10 mouse cellular contexts compared by ENCODE assay signal in genomic region chr9:103524600-103524999, GRCm38 (mm10). TPM values are rescaled to one million over a fixed set of nuclear protein-coding genes. Genes with fewer than 3 reads are reported as not detected.
A peak's percentile ranks its signal among the peaks of the same experiment; 100 is the strongest.
DNase-seq lines count a peak whose midpoint lies in the region; ATAC-seq lines count a peak whose summit lies in the region.
"Had no signal": no experiment of that assay in that cellular context is flagged by ENCODE, and none has a peak within 500 bp of the region (broad histone marks: within the 10 kb centered on the region; RNA-seq: fewer than 3 reads in every experiment).

No protein-coding gene starts in this region.

- WGBS in embryonic facial prominence, embryonic 13.5 days = 16% methylated on average over 5 of the region's 5 CpGs
- 16% methylated on average over 5 of the region's 5 CpGs for WGBS in hindbrain, embryonic 16.5 days
- 19% methylated on average over 5 of the region's 5 CpGs for WGBS in neural tube, embryonic 11.5 days

- H3K27me3 ChIP-seq in embryonic facial prominence, embryonic 13.5 days = no peaks in the 10 kb centered on the region
- no peaks in the 10 kb centered on the region for H3K27me3 ChIP-seq in hindbrain, embryonic 16.5 days (replicated peaks; ENCODE audit: control insufficient read depth, insufficient read depth, low read length)
- no peaks in the 10 kb centered on the region for H3K27me3 ChIP-seq in neural tube, embryonic 11.5 days (ENCODE audit: control insufficient read depth, insufficient read depth, low read length)

- peaks cover 20% of the 10 kb centered on the region for H3K4me1 ChIP-seq in embryonic facial prominence, embryonic 13.5 days
- H3K4me1 ChIP-seq in hindbrain, embryonic 16.5 days (ENCODE audit: control insufficient read depth, insufficient read depth, low read depth, low read length) = peaks cover 12% of the 10 kb centered on the region
- H3K4me1 ChIP-seq in neural tube, embryonic 11.5 days (ENCODE audit: control insufficient read depth, insufficient read depth, low read length) = peaks cover 26% of the 10 kb centered on the region

- H3K9me3 ChIP-seq in embryonic facial prominence, embryonic 13.5 days = no peaks in the 10 kb centered on the region
- no peaks in the 10 kb centered on the region for H3K9me3 ChIP-seq in hindbrain, embryonic 16.5 days (ENCODE audit: control insufficient read depth, low read length)
- H3K9me3 ChIP-seq in neural tube, embryonic 11.5 days (ENCODE audit: control insufficient read depth, low read length) = no peaks in the 10 kb centered on the region

- ATAC-seq in embryonic facial prominence, embryonic 13.5 days (ENCODE audit: insufficient number of reproducible peaks, insufficient read depth, low FRiP score, low TSS enrichment, low read depth) = no peak
- ATAC-seq in hindbrain, embryonic 16.5 days = 0 out of 2 replicates have a peak, but pooled peaks have one; percentile 60
- peak; percentile 71 for ATAC-seq in neural tube, embryonic 11.5 days (ENCODE audit: insufficient read depth, low FRiP score, low TSS enrichment)
- ATAC-seq: Patski had no signal

- H3K9ac ChIP-seq in embryonic facial prominence, embryonic 13.5 days = no peak overlapping the region
- no peak overlapping the region for H3K9ac ChIP-seq in hindbrain, embryonic 16.5 days (ENCODE audit: low read depth, low read length)
- no peak overlapping the region for H3K9ac ChIP-seq in neural tube, embryonic 11.5 days (ENCODE audit: low read length)

- no peak overlapping the region for H3K27ac ChIP-seq in embryonic facial prominence, embryonic 13.5 days
- H3K27ac ChIP-seq in hindbrain, embryonic 16.5 days (ENCODE audit: low read depth, low read length) = no peak overlapping the region
- no peak overlapping the region for H3K27ac ChIP-seq in neural tube, embryonic 11.5 days (ENCODE audit: low read depth, low read length)

- H3K36me3 ChIP-seq in embryonic facial prominence, embryonic 13.5 days = no peaks in the 10 kb centered on the region
- no peaks in the 10 kb centered on the region for H3K36me3 ChIP-seq in hindbrain, embryonic 16.5 days (ENCODE audit: control insufficient read depth, insufficient read depth, low read length)
- H3K36me3 ChIP-seq in neural tube, embryonic 11.5 days (ENCODE audit: control insufficient read depth, insufficient read depth, low read length) = no peaks in the 10 kb centered on the region

- H3K4me2 ChIP-seq in embryonic facial prominence, embryonic 13.5 days = peak overlapping the region; percentile 22; the same call in 1 of the 2 replicates
- H3K4me2 ChIP-seq in hindbrain, embryonic 16.5 days (ENCODE audit: low read length) = no peak overlapping the region
- H3K4me2 ChIP-seq in neural tube, embryonic 11.5 days (ENCODE audit: low read depth) = no peak overlapping the region

- peak; percentile 14 for DNase-seq in kidney, postnatal 10 days
- DNase-seq in kidney, postnatal 36 days = no peak
- peak; percentile 60 for DNase-seq in neural tube, embryonic 11.5 days (ENCODE audit: low spot score)
- DNase-seq in Muller cell, postnatal 12 days (ENCODE audit: inconsistent ontology term) = no peak
- no peak for DNase-seq in lung, postnatal 4 days
- DNase-seq in testis, postnatal 10 days (ENCODE audit: low spot score) = no peak
- DNase-seq: B cell, adult 2 months had no signal

- no peak overlapping the region for H3K4me3 ChIP-seq in embryonic facial prominence, embryonic 13.5 days
- H3K4me3 ChIP-seq in hindbrain, embryonic 16.5 days (ENCODE audit: low read length) = no peak overlapping the region
- no peak overlapping the region for H3K4me3 ChIP-seq in neural tube, embryonic 11.5 days (ENCODE audit: low read depth, low read length)

RNA-seq across cellular contexts. Expression of gene Bfsp2, which starts 44.4 kb away (rescaled TPM):
- polyA plus RNA-seq in embryonic facial prominence, embryonic 13.5 days (2015; fragmentation: Nextera tagmentation; extraction: Ambion mirVana) = 2.6 and 5.1 TPM in 2 replicates
- polyA plus RNA-seq in hindbrain, embryonic 16.5 days (2015; fragmentation: Nextera tagmentation; extraction: Ambion mirVana) = 5.0 and 6.0 TPM in 2 replicates
- polyA plus RNA-seq in neural tube, embryonic 11.5 days (2014; fragmentation: Nextera tagmentation; extraction: Ambion mirVana) = 0.74 and 0.92 TPM in 2 replicates
- polyA plus RNA-seq: Patski had no signal

Comparison
In these comparisons a context has a peak if more than half of its experiments do, and no peak if none do; other contexts are left out.
1. DNase-seq: peak in kidney, postnatal 10 days (single experiment) and neural tube, embryonic 11.5 days (single experiment); none in kidney, postnatal 36 days (0 of 2), Muller cell, postnatal 12 days (single experiment), lung, postnatal 4 days (0 of 2) and testis, postnatal 10 days (single experiment).